Mouse (Mus musculus): Measurements from ENCODE around the gene Gnb1. TPM values are rescaled to one million over a fixed set of nuclear protein-coding genes. Genes with fewer than 3 reads are reported as not detected.

Gene Gnb1
- polyA plus RNA-seq, 1 experiment from 2014 or later: 316 TPM

DNA sequence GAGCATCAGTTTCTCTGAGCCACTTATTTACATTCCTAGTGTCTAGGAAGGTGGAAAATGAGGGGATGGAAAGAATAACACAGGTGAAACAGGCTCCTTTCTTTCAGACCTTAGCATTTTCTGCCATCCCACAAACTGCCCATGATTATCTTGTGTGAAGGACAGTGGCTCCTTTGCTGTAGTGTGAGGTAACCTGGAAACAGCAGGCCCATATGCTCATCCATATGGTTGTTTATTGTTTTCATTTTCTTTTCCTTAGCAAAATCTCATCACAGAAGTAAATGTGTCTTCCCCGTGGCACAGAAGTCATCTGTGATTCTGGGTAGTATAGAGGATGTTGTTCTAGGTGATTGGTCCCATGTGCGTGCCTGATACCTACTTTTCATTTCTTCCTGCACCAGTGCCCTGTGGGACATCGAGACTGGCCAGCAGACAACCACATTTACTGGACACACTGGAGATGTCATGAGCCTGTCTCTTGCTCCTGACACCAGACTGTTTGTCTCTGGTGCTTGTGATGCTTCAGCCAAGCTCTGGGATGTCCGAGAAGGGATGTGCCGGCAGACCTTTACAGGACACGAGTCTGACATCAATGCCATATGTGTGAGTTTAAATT is 61.9 kb downstream of the Gnb1 start:
- Histone ChIP-seq H3K4me2 (ENCODE audit: low read depth, low read length) (no peak overlapping the region), H3K27ac (ENCODE audit: low read length) (no peak overlapping the region), H3K9ac (ENCODE audit: low read length) (no peak overlapping the region), H3K36me3 (ENCODE audit: control insufficient read depth, insufficient read depth) (peaks cover 54% of the 10 kb centered on the region), H3K27me3 (ENCODE audit: control insufficient read depth, insufficient read depth, low read length) (no peaks in the 10 kb centered on the region), H3K9me3 (replicated peaks; ENCODE audit: control insufficient read depth, low read length) (no peaks in the 10 kb centered on the region), H3K4me1 (ENCODE audit: control insufficient read depth, insufficient read depth, low read length) (no peaks in the 10 kb centered on the region), H3K4me3 (ENCODE audit: low read length) (no peak overlapping the region)
- ATAC-seq (replicated peaks; ENCODE audit: extremely low read depth, insufficient read depth, low FRiP score): no peak
- 84% methylated on average over 6 of the region's 6 CpGs for WGBS

DNA sequence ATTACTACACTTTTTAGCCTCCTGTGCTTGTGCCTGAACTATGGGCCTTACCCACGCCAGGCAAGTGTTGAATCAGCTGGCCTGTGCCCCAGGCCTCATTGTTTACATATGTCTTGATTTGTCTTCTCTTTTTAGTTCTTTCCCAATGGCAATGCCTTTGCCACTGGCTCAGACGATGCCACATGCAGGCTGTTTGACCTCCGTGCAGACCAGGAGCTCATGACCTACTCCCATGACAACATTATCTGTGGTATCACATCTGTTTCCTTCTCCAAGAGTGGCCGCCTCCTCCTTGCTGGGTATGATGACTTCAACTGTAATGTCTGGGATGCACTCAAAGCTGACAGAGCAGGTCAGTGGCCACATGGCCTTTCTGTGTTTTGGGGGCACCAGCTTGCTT is 63.7 kb downstream of the Gnb1 start:
- Histone ChIP-seq H3K27me3 (ENCODE audit: control insufficient read depth, insufficient read depth, low read length) (no peaks in the 10 kb centered on the region), H3K9me3 (replicated peaks; ENCODE audit: control insufficient read depth, low read length) (no peaks in the 10 kb centered on the region), H3K4me2 (ENCODE audit: low read depth, low read length) (no peak overlapping the region), H3K4me3 (ENCODE audit: low read length) (no peak overlapping the region), H3K36me3 (ENCODE audit: control insufficient read depth, insufficient read depth) (peaks cover 65% of the 10 kb centered on the region), H3K4me1 (ENCODE audit: control insufficient read depth, insufficient read depth, low read length) (no peaks in the 10 kb centered on the region; the same call in 1 of the 2 replicates), H3K9ac (ENCODE audit: low read length) (no peak overlapping the region), H3K27ac (ENCODE audit: low read length) (no peak overlapping the region)
- 56% methylated on average over 4 of the region's 4 CpGs for WGBS
- no peak for ATAC-seq (replicated peaks; ENCODE audit: extremely low read depth, insufficient read depth, low FRiP score)

- Histone ChIP-seq H3K4me1 (ENCODE audit: control insufficient read depth, insufficient read depth, low read length) (peaks cover 4% of the 10 kb centered on the region), H3K4me3 (ENCODE audit: low read length) (no peak overlapping the region), H3K36me3 (ENCODE audit: control insufficient read depth, insufficient read depth) (peaks cover 70% of the 10 kb centered on the region), H3K27ac (ENCODE audit: low read length) (no peak overlapping the region), H3K27me3 (ENCODE audit: control insufficient read depth, insufficient read depth, low read length) (no peaks in the 10 kb centered on the region), H3K9me3 (replicated peaks; ENCODE audit: control insufficient read depth, low read length) (no peaks in the 10 kb centered on the region), H3K9ac (ENCODE audit: low read length) (no peak overlapping the region), H3K4me2 (ENCODE audit: low read depth, low read length) (no peak overlapping the region)
- ATAC-seq (replicated peaks; ENCODE audit: extremely low read depth, insufficient read depth, low FRiP score): no peak
- WGBS: 52% methylated on average over 1 of the region's 1 CpGs
Measured at GRCm38 (mm10) chr4:155555464-155555863, 64.3 kb downstream of the Gnb1 start.

GRCm38 (mm10) chr4:155559454-155559853 is 68.3 kb downstream of the Gnb1 start:
- 54% methylated on average over 6 of the region's 6 CpGs for WGBS
- Histone ChIP-seq H3K9me3 (replicated peaks; ENCODE audit: control insufficient read depth, low read length) (no peaks in the 10 kb centered on the region), H3K27me3 (ENCODE audit: control insufficient read depth, insufficient read depth, low read length) (no peaks in the 10 kb centered on the region), H3K4me2 (ENCODE audit: low read depth, low read length) (no peak overlapping the region), H3K9ac (ENCODE audit: low read length) (no peak overlapping the region), H3K27ac (ENCODE audit: low read length) (peak overlapping the region; percentile 56), H3K4me1 (ENCODE audit: control insufficient read depth, insufficient read depth, low read length) (peaks cover 29% of the 10 kb centered on the region), H3K36me3 (ENCODE audit: control insufficient read depth, insufficient read depth) (peaks cover 42% of the 10 kb centered on the region), H3K4me3 (ENCODE audit: low read length) (no peak overlapping the region)
- no peak for ATAC-seq (replicated peaks; ENCODE audit: extremely low read depth, insufficient read depth, low FRiP score)

DNA sequence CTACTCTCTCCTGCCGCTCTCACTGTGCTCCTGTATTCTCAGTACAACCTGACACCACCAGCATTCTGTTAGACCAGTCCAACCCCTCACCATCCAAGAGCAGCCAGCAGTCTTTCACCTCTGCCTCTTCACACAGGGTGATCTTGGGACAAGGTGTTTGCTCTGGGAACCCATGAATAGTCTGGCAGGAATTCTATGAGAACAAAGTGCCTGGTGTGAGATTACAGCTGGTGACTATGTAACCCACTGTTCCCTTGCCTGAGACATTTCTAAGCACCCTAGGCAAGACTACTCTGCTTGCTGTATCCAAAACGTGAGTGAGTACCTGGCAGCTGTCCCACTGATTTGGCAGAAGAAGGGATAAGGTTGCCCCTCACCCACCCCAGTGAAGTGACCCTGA is 69.8 kb downstream of the Gnb1 start:
- H3K36me3 ChIP-seq (ENCODE audit: control insufficient read depth, insufficient read depth): peaks cover 31% of the 10 kb centered on the region
- H3K27me3 ChIP-seq (ENCODE audit: control insufficient read depth, insufficient read depth, low read length): no peaks in the 10 kb centered on the region
- H3K27ac ChIP-seq (ENCODE audit: low read length): peak overlapping the region; percentile 90
- H3K9me3 ChIP-seq (replicated peaks; ENCODE audit: control insufficient read depth, low read length): no peaks in the 10 kb centered on the region
- WGBS: 33% methylated on average over 2 of the region's 2 CpGs
- no peak overlapping the region for H3K9ac ChIP-seq (ENCODE audit: low read length)
- no peak overlapping the region for H3K4me3 ChIP-seq (ENCODE audit: low read length)
- H3K4me2 ChIP-seq (ENCODE audit: low read depth, low read length): no peak overlapping the region
- ATAC-seq (replicated peaks; ENCODE audit: extremely low read depth, insufficient read depth, low FRiP score): no peak
- peaks cover 39% of the 10 kb centered on the region for H3K4me1 ChIP-seq (ENCODE audit: control insufficient read depth, insufficient read depth, low read length)

- Histone ChIP-seq H3K4me2 (ENCODE audit: low read depth, low read length) (peak within 1 kb of the TSS; percentile 71), H3K27ac (ENCODE audit: low read length) (peak within 1 kb of the TSS; percentile 90), H3K9me3 (replicated peaks; ENCODE audit: control insufficient read depth, low read length) (no peaks in the 10 kb centered on the region), H3K4me3 (ENCODE audit: low read length) (peak within 1 kb of the TSS; percentile 79), H3K27me3 (ENCODE audit: control insufficient read depth, insufficient read depth, low read length) (no peaks in the 10 kb centered on the region), H3K36me3 (ENCODE audit: control insufficient read depth, insufficient read depth) (peaks cover 23% of the 10 kb centered on the region), H3K4me1 (ENCODE audit: control insufficient read depth, insufficient read depth, low read length) (peaks cover 42% of the 10 kb centered on the region), H3K9ac (ENCODE audit: low read length) (peak within 1 kb of the TSS; percentile 59)
- no peak for ATAC-seq (replicated peaks; ENCODE audit: extremely low read depth, insufficient read depth, low FRiP score)
- WGBS: 63% methylated on average over 7 of the region's 7 CpGs
Measured at GRCm38 (mm10) chr4:155561661-155562442, 70.7 kb downstream of the Gnb1 start, which contains the start of gene Nadk. TSS of gene Nadk (plus strand) at chr4:155562378.

DNA sequence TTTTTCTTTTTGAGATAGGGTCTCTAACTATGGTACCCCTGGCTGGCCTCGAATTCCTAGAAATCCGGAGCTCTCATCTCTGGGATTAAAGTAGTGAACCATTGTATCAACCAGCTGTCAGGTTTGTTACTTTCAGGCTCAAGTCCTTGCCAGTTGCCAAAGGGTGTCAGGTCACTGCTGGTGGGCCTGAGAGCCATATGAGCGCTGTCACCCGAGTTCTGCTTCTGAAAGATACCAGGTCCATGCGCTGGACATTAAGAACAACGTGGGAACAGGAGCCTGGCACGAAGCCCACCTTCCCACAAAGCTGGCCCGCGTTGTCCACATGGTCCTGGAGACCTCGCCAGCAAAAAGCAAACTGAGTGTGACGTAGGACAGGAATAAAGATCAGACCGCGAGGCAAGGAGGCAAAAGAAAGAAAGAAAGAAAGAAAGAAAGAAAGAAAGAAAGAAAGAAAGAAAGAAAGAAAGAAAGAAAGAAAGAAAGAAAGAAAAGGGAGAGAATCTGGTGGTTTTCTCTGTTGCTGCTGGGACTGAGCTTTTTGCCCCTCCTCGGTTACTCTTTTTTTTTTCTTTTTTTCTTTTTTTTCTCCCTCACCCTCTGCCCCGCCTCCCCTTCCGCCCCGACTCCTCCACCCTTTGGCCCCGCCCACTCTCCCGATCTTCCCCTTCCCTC is 71.7 kb downstream of the Gnb1 start:
- under 1% methylated on average over 19 of the region's 19 CpGs for WGBS
- ATAC-seq (replicated peaks; ENCODE audit: extremely low read depth, insufficient read depth, low FRiP score): peak; percentile 20
- H3K9ac ChIP-seq (ENCODE audit: low read length): peak overlapping the region; percentile 59

DNA sequence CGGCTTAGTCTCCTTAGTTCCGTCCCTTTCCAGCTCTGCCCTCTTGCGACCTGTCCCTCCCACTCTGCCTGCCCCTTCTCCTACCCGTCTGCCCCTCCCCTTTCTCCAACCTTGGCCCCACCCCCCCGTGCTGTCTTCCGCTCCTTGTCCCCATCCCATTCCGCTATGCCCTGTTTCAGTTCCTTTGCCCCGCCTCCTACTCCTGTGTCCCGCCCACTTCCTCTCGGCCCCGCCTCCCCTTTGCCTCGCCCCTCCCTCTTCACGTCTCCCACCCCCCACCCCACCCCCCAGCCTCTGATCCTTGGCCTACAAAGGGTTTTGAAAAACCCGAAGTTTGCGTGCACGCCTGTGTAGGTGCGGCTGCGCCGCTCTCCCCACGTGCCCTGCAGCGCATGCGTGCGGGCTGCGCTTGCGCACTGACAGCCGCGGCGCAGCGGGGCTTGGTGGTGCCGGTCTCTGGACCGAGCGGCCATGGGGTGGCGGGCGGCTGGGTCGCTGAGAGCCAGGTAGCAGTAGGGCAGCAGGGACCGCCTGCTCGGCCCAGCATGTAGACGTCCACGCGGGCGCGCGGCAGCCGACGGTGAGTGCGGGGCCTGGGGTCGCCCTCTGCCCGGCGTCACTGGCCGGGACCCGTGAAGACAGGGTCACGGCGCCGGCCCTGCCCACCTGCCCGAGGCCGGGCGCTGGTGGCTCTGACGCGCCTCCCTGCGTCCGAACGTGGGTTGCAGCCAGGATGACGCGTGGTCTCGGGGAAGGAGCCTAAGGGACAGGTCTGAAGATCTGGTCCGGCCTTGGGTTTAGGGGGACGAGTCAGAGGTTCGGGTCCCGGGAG is 72.5 kb downstream of the Gnb1 start:
- H3K9ac ChIP-seq (ENCODE audit: low read length): peak overlapping the region; percentile 87
- H3K4me1 ChIP-seq (ENCODE audit: control insufficient read depth, insufficient read depth, low read length): peaks cover 44% of the 10 kb centered on the region
- ATAC-seq (replicated peaks; ENCODE audit: extremely low read depth, insufficient read depth, low FRiP score): peak; percentile 92
- H3K9me3 ChIP-seq (replicated peaks; ENCODE audit: control insufficient read depth, low read length): no peaks in the 10 kb centered on the region
- no peaks in the 10 kb centered on the region for H3K27me3 ChIP-seq (ENCODE audit: control insufficient read depth, insufficient read depth, low read length)
- peak overlapping the region; percentile 79 for H3K4me3 ChIP-seq (ENCODE audit: low read length)
- H3K27ac ChIP-seq (ENCODE audit: low read length): peak overlapping the region; percentile 92
- H3K4me2 ChIP-seq (ENCODE audit: low read depth, low read length): peak overlapping the region; percentile 78
- peaks cover 15% of the 10 kb centered on the region for H3K36me3 ChIP-seq (ENCODE audit: control insufficient read depth, insufficient read depth)
- WGBS: under 1% methylated on average over 69 of the region's 69 CpGs

More for the DNA sequence above, 71.7 kb downstream of the Gnb1 start:
- Histone ChIP-seq H3K4me2 (ENCODE audit: low read depth, low read length) (peak overlapping the region; percentile 71), H3K27ac (ENCODE audit: low read length) (peak overlapping the region; percentile 90), H3K36me3 (ENCODE audit: control insufficient read depth, insufficient read depth) (peaks cover 17% of the 10 kb centered on the region), H3K4me1 (ENCODE audit: control insufficient read depth, insufficient read depth, low read length) (peaks cover 42% of the 10 kb centered on the region), H3K4me3 (ENCODE audit: low read length) (peak overlapping the region; percentile 79), H3K9me3 (replicated peaks; ENCODE audit: control insufficient read depth, low read length) (no peaks in the 10 kb centered on the region), H3K27me3 (ENCODE audit: control insufficient read depth, insufficient read depth, low read length) (no peaks in the 10 kb centered on the region)
